Mouse (Mus musculus): ENCODE measurements around the gene Olfr1375. TPM values are rescaled to one million over a fixed set of nuclear protein-coding genes. Genes with fewer than 3 reads are reported as not detected.
A peak's percentile ranks its signal among the peaks of the same experiment; 100 is the strongest.
"Not testable (repeated sequence)": the region's sequence is repeated elsewhere in the genome, so short reads cannot be mapped to it uniquely, and the experiment has no call there.

The Olfr1375 gene
- polyA plus RNA-seq, 1 experiment from 2014 or later, result not detected

DNA sequence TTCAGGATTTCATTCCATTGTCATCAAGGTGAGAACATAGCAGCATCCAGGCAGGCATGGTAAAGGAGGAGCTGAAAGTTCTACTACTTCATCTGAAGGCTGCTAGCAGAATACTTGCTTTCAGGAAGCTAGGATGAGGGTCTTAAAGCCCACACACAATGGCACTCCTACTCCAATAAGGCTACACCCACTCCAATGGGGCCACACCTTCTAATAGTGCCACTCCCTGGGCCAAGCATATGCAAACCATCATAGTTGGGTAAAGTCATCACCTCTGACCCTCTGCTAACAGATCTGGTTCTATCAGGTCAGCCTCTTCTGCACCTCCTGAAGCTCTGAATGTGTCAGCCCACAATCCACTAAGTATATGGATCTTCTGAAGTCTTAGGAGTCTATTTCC lies 13.8 kb upstream of the Olfr1375 start:
- H3K4me2 ChIP-seq (replicated peaks; ENCODE audit: low read depth, low read length); H3K36me3 ChIP-seq (ENCODE audit: control insufficient read depth, insufficient read depth, low read length); H3K4me1 ChIP-seq (ENCODE audit: control insufficient read depth, insufficient read depth, low read length); H3K9ac ChIP-seq (replicated peaks; ENCODE audit: low read depth, low read length); ATAC-seq (ENCODE audit: insufficient number of reproducible peaks, insufficient read depth, low FRiP score, low read depth); H3K27ac ChIP-seq (ENCODE audit: low read length); H3K4me3 ChIP-seq (ENCODE audit: low read depth, low read length); H3K9me3 ChIP-seq (ENCODE audit: control insufficient read depth, low read depth, low read length); H3K27me3 ChIP-seq (ENCODE audit: control insufficient read depth, insufficient read depth, low read length): not testable (repeated sequence)

DNA sequence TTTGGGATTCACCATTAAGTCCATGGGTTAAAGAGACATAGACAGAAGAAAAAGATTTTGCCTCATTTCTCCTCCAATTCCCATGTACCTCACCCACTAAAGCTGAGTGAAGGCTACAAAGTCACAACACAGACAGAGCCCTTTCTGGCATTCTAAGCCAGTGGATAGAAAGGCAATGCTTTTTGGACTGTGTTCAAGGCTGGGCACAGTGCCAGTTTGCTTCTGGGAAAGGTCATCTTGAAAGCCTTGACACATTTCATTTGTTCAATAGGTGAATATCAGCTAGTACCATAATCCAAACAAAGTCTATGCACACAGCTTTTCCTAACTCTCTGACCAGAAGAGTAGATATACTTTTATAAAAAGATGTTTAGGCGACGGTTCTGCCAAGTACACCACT lies 12.0 kb upstream of the Olfr1375 start:
- H3K4me1 ChIP-seq (ENCODE audit: control insufficient read depth, insufficient read depth, low read length), result no peaks in the 10 kb centered on the region
- no peaks in the 10 kb centered on the region for H3K27me3 ChIP-seq (ENCODE audit: control insufficient read depth, insufficient read depth, low read length)
- no peaks in the 10 kb centered on the region for H3K9me3 ChIP-seq (ENCODE audit: control insufficient read depth, low read depth, low read length)
- no peak overlapping the region for H3K4me2 ChIP-seq (replicated peaks; ENCODE audit: low read depth, low read length)
- no peak overlapping the region for H3K27ac ChIP-seq (ENCODE audit: low read length)
- WGBS, result 51% methylated on average over 2 of the region's 2 CpGs
- H3K4me3 ChIP-seq (ENCODE audit: low read depth, low read length), result no peak overlapping the region
- no peak overlapping the region for H3K9ac ChIP-seq (replicated peaks; ENCODE audit: low read depth, low read length)
- no peaks in the 10 kb centered on the region for H3K36me3 ChIP-seq (ENCODE audit: control insufficient read depth, insufficient read depth, low read length)
- ATAC-seq (ENCODE audit: insufficient number of reproducible peaks, insufficient read depth, low FRiP score, low read depth), result no peak

DNA sequence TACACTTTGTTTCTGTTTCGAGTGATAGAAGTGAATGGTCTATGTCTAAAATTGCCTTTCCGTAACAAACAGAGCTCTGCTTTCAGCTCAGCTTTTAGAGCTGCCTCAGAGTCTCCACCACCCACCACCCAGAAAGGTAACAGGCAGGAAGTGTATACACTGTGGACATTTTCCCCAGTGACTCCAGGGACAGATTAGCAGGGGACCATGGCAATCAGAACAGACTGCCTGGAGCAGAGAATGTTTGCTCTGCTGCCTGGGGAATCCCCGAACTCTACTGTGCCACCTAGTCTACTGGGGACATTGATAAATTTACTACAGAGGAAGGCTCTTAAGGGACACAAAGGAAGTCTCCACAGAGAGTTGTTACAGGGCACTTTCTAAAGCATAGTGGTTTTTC lies 3.1 kb upstream of the Olfr1375 start:
- not testable (repeated sequence) for H3K36me3 ChIP-seq (ENCODE audit: control insufficient read depth, insufficient read depth, low read length); H3K9ac ChIP-seq (replicated peaks; ENCODE audit: low read depth, low read length); H3K4me3 ChIP-seq (ENCODE audit: low read depth, low read length); H3K9me3 ChIP-seq (ENCODE audit: control insufficient read depth, low read depth, low read length); H3K4me1 ChIP-seq (ENCODE audit: control insufficient read depth, insufficient read depth, low read length); H3K27ac ChIP-seq (ENCODE audit: low read length); H3K4me2 ChIP-seq (replicated peaks; ENCODE audit: low read depth, low read length); H3K27me3 ChIP-seq (ENCODE audit: control insufficient read depth, insufficient read depth, low read length); ATAC-seq (ENCODE audit: insufficient number of reproducible peaks, insufficient read depth, low FRiP score, low read depth)
- 43% methylated on average over 3 of the region's 3 CpGs for WGBS

DNA sequence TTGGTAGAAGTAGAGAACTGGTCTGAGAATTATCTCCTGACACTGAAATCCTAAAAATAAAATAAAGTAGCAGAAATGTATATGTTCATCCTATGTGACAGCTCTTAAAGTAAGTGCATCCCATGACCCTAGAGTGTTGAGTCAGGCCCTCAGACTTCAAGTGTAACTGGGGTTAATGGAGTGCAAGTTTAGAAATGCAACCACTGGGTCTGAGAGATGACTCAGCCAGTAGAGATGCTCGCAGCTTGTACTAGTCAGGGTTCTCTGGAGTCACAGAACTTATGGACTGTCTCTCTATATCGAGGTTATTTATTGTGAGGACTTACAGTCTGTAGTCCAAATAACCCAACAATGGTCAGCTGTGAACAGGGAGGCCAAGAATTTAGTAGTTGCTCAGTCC lies 3.8 kb downstream of the Olfr1375 start:
- Histone ChIP-seq H3K4me3 (ENCODE audit: low read depth, low read length) (no peak overlapping the region), H3K4me2 (replicated peaks; ENCODE audit: low read depth, low read length) (no peak overlapping the region), H3K9ac (replicated peaks; ENCODE audit: low read depth, low read length) (no peak overlapping the region), H3K9me3 (ENCODE audit: control insufficient read depth, low read depth, low read length) (no peaks in the 10 kb centered on the region), H3K27ac (ENCODE audit: low read length) (no peak overlapping the region), H3K36me3 (ENCODE audit: control insufficient read depth, insufficient read depth, low read length) (no peaks in the 10 kb centered on the region), H3K27me3 (ENCODE audit: control insufficient read depth, insufficient read depth, low read length) (no peaks in the 10 kb centered on the region), H3K4me1 (ENCODE audit: control insufficient read depth, insufficient read depth, low read length) (no peaks in the 10 kb centered on the region)
- ATAC-seq (ENCODE audit: insufficient number of reproducible peaks, insufficient read depth, low FRiP score, low read depth), result no peak
- 65% methylated on average over 2 of the region's 2 CpGs for WGBS

DNA sequence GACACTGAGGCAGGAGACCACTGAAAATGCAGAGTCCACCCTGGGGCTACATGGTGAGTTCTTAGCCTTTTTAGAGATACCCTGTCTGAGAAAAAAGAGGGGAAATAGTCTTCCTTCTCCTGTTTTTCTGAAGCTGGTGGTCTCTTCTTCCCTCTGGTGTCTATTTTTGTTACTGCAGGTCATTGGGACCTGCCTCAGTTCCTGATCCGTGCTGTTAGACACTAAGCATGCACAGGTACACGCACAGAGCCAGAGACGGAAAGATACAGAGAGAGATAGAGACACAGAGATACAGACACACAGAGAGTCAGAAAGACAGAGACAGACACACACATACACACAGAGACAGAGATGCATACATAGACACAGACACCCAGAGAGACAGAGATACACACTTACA lies 5.3 kb downstream of the Olfr1375 start:
- no peaks in the 10 kb centered on the region for H3K4me1 ChIP-seq (ENCODE audit: control insufficient read depth, insufficient read depth, low read length)
- H3K36me3 ChIP-seq (ENCODE audit: control insufficient read depth, insufficient read depth, low read length), result no peaks in the 10 kb centered on the region
- no peaks in the 10 kb centered on the region for H3K27me3 ChIP-seq (ENCODE audit: control insufficient read depth, insufficient read depth, low read length)
- H3K9me3 ChIP-seq (ENCODE audit: control insufficient read depth, low read depth, low read length), result no peaks in the 10 kb centered on the region
- ATAC-seq (ENCODE audit: insufficient number of reproducible peaks, insufficient read depth, low FRiP score, low read depth), result no peak
- no peak overlapping the region for H3K27ac ChIP-seq (ENCODE audit: low read length)
- no peak overlapping the region for H3K4me3 ChIP-seq (ENCODE audit: low read depth, low read length)
- WGBS, result 29% methylated on average over 3 of the region's 3 CpGs
- H3K9ac ChIP-seq (replicated peaks; ENCODE audit: low read depth, low read length), result no peak overlapping the region
- no peak overlapping the region for H3K4me2 ChIP-seq (replicated peaks; ENCODE audit: low read depth, low read length)

DNA sequence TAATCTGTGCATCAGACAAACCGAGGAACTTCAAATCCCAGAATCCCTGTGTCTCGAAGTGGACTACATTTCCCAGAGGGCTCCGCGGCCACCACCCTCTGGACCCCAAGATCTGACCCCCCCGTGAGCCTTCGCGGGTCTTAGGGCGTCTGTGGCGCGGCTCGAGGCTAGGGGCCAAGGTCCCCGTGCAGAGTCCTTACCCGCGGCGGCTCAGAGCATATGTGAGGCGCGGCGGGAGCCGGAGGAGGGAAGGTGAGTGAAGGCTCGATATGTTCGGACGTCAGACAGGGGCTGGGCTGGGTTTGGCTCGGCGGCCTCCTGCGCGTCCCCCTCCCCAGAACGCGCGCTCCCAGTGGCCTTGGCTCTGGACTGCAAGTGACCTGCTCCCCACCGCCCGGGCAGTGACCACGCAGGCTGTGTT lies 11.3 kb downstream of the Olfr1375 start, which contains the start of gene Zfp354a:
TSS of gene Zfp354a (plus strand) at position 107 of the 421 bp plus-strand sequence.
- Histone ChIP-seq H3K4me3 (ENCODE audit: low read depth, low read length) (peak within 1 kb of the TSS; percentile 77), H3K4me1 (ENCODE audit: control insufficient read depth, insufficient read depth, low read length) (no peaks in the 10 kb centered on the region; the same call in 1 of the 2 replicates), H3K4me2 (replicated peaks; ENCODE audit: low read depth, low read length) (peak within 1 kb of the TSS; percentile 77), H3K27ac (ENCODE audit: low read length) (0 out of 2 replicates have a peak within 1 kb of the TSS, but pooled peaks have one; percentile 33), H3K9me3 (ENCODE audit: control insufficient read depth, low read depth, low read length) (no peaks in the 10 kb centered on the region), H3K36me3 (ENCODE audit: control insufficient read depth, insufficient read depth, low read length) (no peaks in the 10 kb centered on the region; the same call in 1 of the 2 replicates), H3K27me3 (ENCODE audit: control insufficient read depth, insufficient read depth, low read length) (no peaks in the 10 kb centered on the region), H3K9ac (replicated peaks; ENCODE audit: low read depth, low read length) (peak within 1 kb of the TSS; percentile 74)
- WGBS, result under 1% methylated on average over 32 of the region's 32 CpGs
- peak; percentile 88 for ATAC-seq (ENCODE audit: insufficient number of reproducible peaks, insufficient read depth, low FRiP score, low read depth)

DNA sequence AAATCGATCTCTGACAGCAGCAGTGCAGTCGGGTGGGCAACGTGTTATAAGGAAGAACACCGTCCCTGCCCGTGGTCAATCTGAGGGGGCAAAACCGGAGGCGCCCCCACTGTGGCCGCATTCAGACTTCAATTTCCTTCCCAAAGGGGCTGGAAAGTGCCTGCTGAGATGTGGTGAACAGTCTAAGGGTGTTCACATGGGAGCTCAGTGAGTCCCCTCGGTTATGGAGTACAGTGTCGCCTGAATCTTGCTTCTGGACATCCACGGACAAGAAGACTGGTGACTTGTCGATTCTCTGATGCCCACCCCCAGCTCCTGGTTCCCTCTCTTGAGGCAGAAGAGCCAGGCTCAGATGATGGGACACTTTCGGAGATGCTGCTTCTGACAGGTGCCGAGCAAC lies 11.7 kb downstream of the Olfr1375 start:
- Histone ChIP-seq H3K36me3 (ENCODE audit: control insufficient read depth, insufficient read depth, low read length) (peaks cover 2% of the 10 kb centered on the region; the same call in 1 of the 2 replicates), H3K27ac (ENCODE audit: low read length) (no peak overlapping the region), H3K4me3 (ENCODE audit: low read depth, low read length) (peak overlapping the region; percentile 77), H3K9me3 (ENCODE audit: control insufficient read depth, low read depth, low read length) (no peaks in the 10 kb centered on the region), H3K4me2 (replicated peaks; ENCODE audit: low read depth, low read length) (peak overlapping the region; percentile 77), H3K27me3 (ENCODE audit: control insufficient read depth, insufficient read depth, low read length) (no peaks in the 10 kb centered on the region), H3K9ac (replicated peaks; ENCODE audit: low read depth, low read length) (peak overlapping the region; percentile 74), H3K4me1 (ENCODE audit: control insufficient read depth, insufficient read depth, low read length) (no peaks in the 10 kb centered on the region; the same call in 1 of the 2 replicates)
- 16% methylated on average over 14 of the region's 14 CpGs for WGBS
- no peak for ATAC-seq (ENCODE audit: insufficient number of reproducible peaks, insufficient read depth, low FRiP score, low read depth)

DNA sequence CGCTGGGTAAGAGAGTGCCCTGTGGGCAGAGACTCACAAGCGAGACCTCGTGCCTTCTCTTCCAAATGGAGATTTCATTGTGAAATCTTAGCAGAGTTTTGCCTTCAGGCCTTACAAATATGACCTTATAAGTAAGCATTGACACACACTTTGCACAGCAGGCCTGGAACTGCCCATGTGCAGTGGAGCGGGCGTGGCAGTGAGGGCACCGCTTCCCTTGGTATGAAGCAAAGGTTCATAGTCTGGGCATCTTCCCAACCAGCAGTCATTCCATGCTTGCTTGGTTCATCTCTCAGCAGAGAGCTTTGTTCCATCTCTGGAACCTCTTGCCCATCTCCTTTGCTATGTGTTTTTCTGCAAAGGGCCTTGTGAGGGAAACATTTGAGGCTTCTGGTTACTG lies 13.1 kb downstream of the Olfr1375 start:
- Histone ChIP-seq H3K27ac (ENCODE audit: low read length) (no peak overlapping the region), H3K4me1 (ENCODE audit: control insufficient read depth, insufficient read depth, low read length) (no peaks in the 10 kb centered on the region; the same call in 1 of the 2 replicates), H3K9ac (replicated peaks; ENCODE audit: low read depth, low read length) (no peak overlapping the region), H3K27me3 (ENCODE audit: control insufficient read depth, insufficient read depth, low read length) (no peaks in the 10 kb centered on the region), H3K9me3 (ENCODE audit: control insufficient read depth, low read depth, low read length) (no peaks in the 10 kb centered on the region), H3K4me3 (ENCODE audit: low read depth, low read length) (no peak overlapping the region), H3K36me3 (ENCODE audit: control insufficient read depth, insufficient read depth, low read length) (peaks cover 4% of the 10 kb centered on the region; the same call in 1 of the 2 replicates), H3K4me2 (replicated peaks; ENCODE audit: low read depth, low read length) (no peak overlapping the region)
- 94% methylated on average over 6 of the region's 6 CpGs for WGBS
- ATAC-seq (ENCODE audit: insufficient number of reproducible peaks, insufficient read depth, low FRiP score, low read depth), result no peak

DNA sequence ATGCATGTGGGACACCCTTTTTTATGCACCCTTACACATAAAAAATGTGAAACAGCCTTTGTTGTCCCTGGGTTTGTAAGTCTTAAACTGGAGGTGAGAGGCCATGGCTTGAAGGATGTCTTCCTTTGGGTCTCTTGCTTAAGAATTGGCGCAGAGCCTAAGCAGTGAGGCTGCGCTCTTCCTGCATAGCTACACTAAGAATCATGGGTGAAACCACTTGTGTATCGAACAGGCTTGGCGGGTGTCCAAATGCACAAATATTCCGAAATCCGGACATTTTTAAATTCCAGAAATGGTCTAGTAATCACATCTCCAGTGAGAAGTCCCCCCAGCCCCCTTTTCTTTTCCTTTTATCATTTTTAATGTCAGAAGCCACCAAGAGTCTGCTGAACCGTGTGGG lies 15.4 kb downstream of the Olfr1375 start:
- no peak for ATAC-seq (ENCODE audit: insufficient number of reproducible peaks, insufficient read depth, low FRiP score, low read depth)
- Histone ChIP-seq H3K4me2 (replicated peaks; ENCODE audit: low read depth, low read length) (no peak overlapping the region), H3K9me3 (ENCODE audit: control insufficient read depth, low read depth, low read length) (no peaks in the 10 kb centered on the region), H3K4me3 (ENCODE audit: low read depth, low read length) (no peak overlapping the region), H3K27me3 (ENCODE audit: control insufficient read depth, insufficient read depth, low read length) (no peaks in the 10 kb centered on the region), H3K27ac (ENCODE audit: low read length) (no peak overlapping the region), H3K36me3 (ENCODE audit: control insufficient read depth, insufficient read depth, low read length) (peaks cover 8% of the 10 kb centered on the region), H3K9ac (replicated peaks; ENCODE audit: low read depth, low read length) (no peak overlapping the region), H3K4me1 (ENCODE audit: control insufficient read depth, insufficient read depth, low read length) (no peaks in the 10 kb centered on the region; the same call in 1 of the 2 replicates)
- WGBS, result 59% methylated on average over 7 of the region's 7 CpGs
